Mouse (Mus musculus): Measurements from ENCODE around the gene Nqo1.

DNA sequence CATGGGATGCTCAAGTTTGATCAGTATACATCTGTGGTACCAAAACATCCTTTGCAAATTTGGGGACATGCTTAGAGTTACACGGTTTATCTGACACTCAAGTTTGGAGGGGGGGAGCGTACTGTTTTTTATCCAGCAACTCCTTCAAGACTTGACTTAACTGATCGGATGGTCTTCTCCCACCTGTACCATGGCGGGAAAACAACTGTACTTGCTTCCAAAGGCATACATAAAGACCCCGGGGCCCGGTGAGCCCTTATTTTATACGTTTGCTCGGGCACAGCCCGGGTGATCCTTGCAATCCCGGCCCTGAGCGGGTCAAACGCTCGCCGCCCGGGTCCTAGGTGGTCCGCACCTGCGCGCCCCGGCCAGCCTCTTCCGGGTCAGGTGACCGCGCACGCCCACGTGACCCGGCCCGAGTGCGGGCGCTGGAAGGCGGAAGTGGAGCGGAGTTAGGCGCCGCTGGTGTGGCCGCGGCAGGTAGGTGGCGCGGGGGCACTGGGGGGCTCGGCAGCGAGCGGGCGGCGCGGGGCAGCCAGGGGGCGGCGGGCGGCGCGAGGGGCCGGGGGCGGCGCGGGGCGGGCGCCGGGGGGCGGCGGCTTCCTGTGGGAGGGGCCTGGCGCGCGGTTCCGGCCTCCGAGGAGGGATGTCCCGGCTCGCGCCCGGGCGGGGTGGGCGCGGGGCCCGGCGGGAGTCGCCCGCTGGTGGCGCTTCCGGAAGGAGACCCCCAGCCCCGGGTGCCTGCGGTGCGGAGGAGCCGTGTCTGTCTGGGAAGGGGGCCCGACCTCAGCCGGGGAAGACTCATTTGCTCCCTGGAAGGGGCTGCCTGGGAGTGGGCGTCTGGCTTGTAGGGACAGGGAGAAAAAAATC lies 33.2 kb upstream of the Nqo1 start, which contains the start of gene Wwp2:
- no peak for TF ChIP-seq CTCF (IDR thresholded peaks at IDR 0.05)
- TF ChIP-seq EP300 (IDR thresholded peaks at IDR 0.05): no peak
